Mouse (Mus musculus) heart, embryonic 16.5 days (tissue): ENCODE data around the gene Iqsec1. TPM values are rescaled to one million over a fixed set of nuclear protein-coding genes. Genes with fewer than 3 reads are reported as not detected.

Experiments used
- ATAC-seq: fragments of 200-750 bp; cut with Nextera tagmentation; replicated peaks from 2 replicates; pipeline ENCODE4 v1.8.0; 2017; ENCODE audit warnings: moderate number of reproducible peaks; ENCODE audit not compliant: insufficient read depth, low FRiP score; ENCODE audit errors: extremely low read depth
- H3K27ac ChIP-seq: fragments of 300-500 bp; sonication (generic); 2 replicates; pipeline ENCODE4 v1.5.1; 2014; ENCODE audit warnings: mild to moderate bottlenecking, low read length, control low read depth, moderate library complexity
- H3K27me3 ChIP-seq: fragments of 300-500 bp; sonication (generic); 2 replicates; pipeline ENCODE4 v1.6.1; 2014; ENCODE audit warnings: low read length, mixed read lengths; ENCODE audit not compliant: control insufficient read depth, insufficient read depth
- H3K36me3 ChIP-seq: fragments of 300-500 bp; sonication (generic); 2 replicates; pipeline ENCODE4 v1.6.1; 2014; ENCODE audit not compliant: control insufficient read depth, insufficient read depth
- H3K4me1 ChIP-seq: fragments of 300-500 bp; sonication (generic); 2 replicates; pipeline ENCODE4 v1.6.1; 2014; ENCODE audit warnings: low read length, mixed read lengths; ENCODE audit not compliant: control insufficient read depth, insufficient read depth
- H3K4me2 ChIP-seq: fragments of 300-500 bp; sonication (generic); 2 replicates; pipeline ENCODE4 v1.6.1; 2014; ENCODE audit warnings: low read depth, mild to moderate bottlenecking, control low read depth, low read length
- H3K4me3 ChIP-seq: fragments of 300-500 bp; sonication (generic); 2 replicates; pipeline ENCODE4 v1.5.1; 2014; ENCODE audit warnings: mild to moderate bottlenecking, control low read depth, low read length
- H3K9ac ChIP-seq: fragments of 300-500 bp; sonication (generic); 2 replicates; pipeline ENCODE4 v1.6.1; 2014; ENCODE audit warnings: low read length, control low read depth
- H3K9me3 ChIP-seq: fragments of 300-500 bp; sonication (generic); replicated peaks from 2 replicates; pipeline ENCODE4 v1.6.1; 2016; ENCODE audit warnings: low read length; ENCODE audit not compliant: control insufficient read depth
- WGBS: fragments of 180-500 bp; shearing (Covaris S2); extraction: QIAGEN DNeasy Blood & Tissue Kit; methylation state at CpG from one replicate; pipeline ENCODE4 v1.1.7; 2014; 5-methylcytosine and 5-hydroxymethylcytosine counted together
- polyA plus RNA-seq: library from polyadenylated mRNA; unstranded; fragments of >200 nt; fragmentation: Nextera tagmentation; extraction: Ambion mirVana; gene quantifications from 2 replicates; pipeline ENCODE4 v1.2.1, GENCODE M21; 2015

Iqsec1 gene
- polyA plus RNA-seq, 1 experiment from 2014 or later: 13.7 TPM

GRCm38 (mm10) chr6:90848068-90848467, 140.4 kb downstream of the Iqsec1 start:
- Histone ChIP-seq H3K4me2 (no peak overlapping the region), H3K27me3 (no peaks in the 10 kb centered on the region), H3K9me3 (no peaks in the 10 kb centered on the region; the same call in 1 of the 2 replicates), H3K4me1 (peaks cover 3% of the 10 kb centered on the region; the same call in 1 of the 2 replicates), H3K9ac (no peak overlapping the region), H3K36me3 (no peaks in the 10 kb centered on the region), H3K27ac (no peak overlapping the region), H3K4me3 (no peak overlapping the region)
- WGBS: 68% methylated on average over 1 of the region's 1 CpGs
- no peak for ATAC-seq

GRCm38 (mm10) chr6:90847523-90847922, 141.0 kb downstream of the Iqsec1 start:
- Histone ChIP-seq H3K9ac (no peak overlapping the region), H3K4me3 (no peak overlapping the region), H3K27ac (no peak overlapping the region), H3K4me2 (no peak overlapping the region), H3K27me3 (no peaks in the 10 kb centered on the region), H3K4me1 (peaks cover 3% of the 10 kb centered on the region; the same call in 1 of the 2 replicates), H3K9me3 (no peaks in the 10 kb centered on the region; the same call in 1 of the 2 replicates), H3K36me3 (no peaks in the 10 kb centered on the region)
- ATAC-seq: no peak
- 58% methylated on average over 2 of the region's 2 CpGs for WGBS

GRCm38 (mm10) chr6:90839972-90840371, 148.5 kb downstream of the Iqsec1 start:
- Histone ChIP-seq H3K4me3 (no peak overlapping the region), H3K4me2 (no peak overlapping the region), H3K9ac (no peak overlapping the region), H3K36me3 (no peaks in the 10 kb centered on the region), H3K27me3 (no peaks in the 10 kb centered on the region), H3K4me1 (peaks cover 6% of the 10 kb centered on the region; the same call in 1 of the 2 replicates), H3K27ac (no peak overlapping the region), H3K9me3 (no peaks in the 10 kb centered on the region; the same call in 1 of the 2 replicates)
- WGBS: 82% methylated on average over 2 of the region's 2 CpGs
- ATAC-seq: no peak

DNA sequence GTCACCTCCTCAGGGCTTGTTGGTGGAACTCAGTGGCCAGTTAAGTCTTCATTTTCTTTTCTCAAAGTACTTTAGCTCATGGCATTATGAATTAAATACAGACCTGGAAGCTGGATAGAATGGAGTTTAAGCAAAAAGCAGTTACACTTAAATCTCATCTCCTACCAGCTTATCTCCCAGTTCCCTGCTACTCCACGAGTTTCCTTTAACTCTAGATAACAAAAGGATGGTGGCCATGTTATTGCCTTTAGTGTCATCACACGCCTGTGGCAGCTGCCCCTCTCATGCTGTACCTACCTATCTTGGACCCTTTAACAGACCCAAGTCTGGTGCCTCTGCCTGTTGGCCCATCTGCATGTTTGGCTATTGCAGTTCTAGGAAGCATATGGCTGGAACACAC, 151.7 kb downstream of the Iqsec1 start:
- Histone ChIP-seq H3K27me3 (no peaks in the 10 kb centered on the region), H3K4me3 (no peak overlapping the region), H3K9me3 (no peaks in the 10 kb centered on the region), H3K9ac (no peak overlapping the region), H3K4me2 (no peak overlapping the region), H3K4me1 (peaks cover 6% of the 10 kb centered on the region; the same call in 1 of the 2 replicates), H3K27ac (no peak overlapping the region), H3K36me3 (no peaks in the 10 kb centered on the region)
- 38% methylated on average over 2 of the region's 2 CpGs for WGBS
- no peak for ATAC-seq

DNA sequence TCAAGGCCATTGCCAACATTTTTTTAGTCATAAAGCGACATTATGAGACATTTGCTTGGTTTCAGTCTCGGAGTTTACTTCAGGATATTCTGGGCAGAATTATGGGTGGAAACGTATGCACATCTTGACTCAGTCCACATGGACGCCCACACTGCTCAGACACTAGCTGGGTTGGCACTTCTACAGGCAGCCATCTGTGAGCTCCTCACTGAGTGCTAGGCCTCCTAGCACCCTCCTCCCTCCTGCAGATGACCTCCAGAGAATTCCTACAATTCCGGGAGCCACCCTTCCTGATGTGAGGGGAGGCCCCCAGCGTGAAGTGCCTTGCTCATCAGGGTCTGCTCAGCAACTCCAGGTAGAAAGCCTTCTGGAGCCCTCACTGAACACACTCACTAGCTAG, 158.9 kb downstream of the Iqsec1 start:
- H3K4me1 ChIP-seq: 0 out of 2 replicates have a peak, but pooled peaks cover 2% of the 10 kb centered on the region
- no peak overlapping the region for H3K9ac ChIP-seq
- H3K36me3 ChIP-seq: no peaks in the 10 kb centered on the region
- no peak overlapping the region for H3K4me3 ChIP-seq
- WGBS: 78% methylated on average over 6 of the region's 6 CpGs
- H3K4me2 ChIP-seq: no peak overlapping the region
- no peak for ATAC-seq
- no peaks in the 10 kb centered on the region for H3K9me3 ChIP-seq
- H3K27me3 ChIP-seq: no peaks in the 10 kb centered on the region
- H3K27ac ChIP-seq: no peak overlapping the region

- Histone ChIP-seq H3K27ac (no peak overlapping the region), H3K4me3 (no peak overlapping the region), H3K4me1 (0 out of 2 replicates have a peak, but pooled peaks cover 2% of the 10 kb centered on the region), H3K4me2 (no peak overlapping the region), H3K27me3 (no peaks in the 10 kb centered on the region), H3K9me3 (no peaks in the 10 kb centered on the region), H3K9ac (no peak overlapping the region), H3K36me3 (no peaks in the 10 kb centered on the region)
- ATAC-seq: no peak
- WGBS: 64% methylated on average over 2 of the region's 2 CpGs
Measured at GRCm38 (mm10) chr6:90825063-90825462, 163.4 kb downstream of the Iqsec1 start.

- 44% methylated on average over 4 of the region's 4 CpGs for WGBS
- peaks cover 9% of the 10 kb centered on the region for H3K4me1 ChIP-seq
- H3K4me2 ChIP-seq: no peak overlapping the region
- no peaks in the 10 kb centered on the region for H3K27me3 ChIP-seq
- H3K4me3 ChIP-seq: no peak overlapping the region
- no peak overlapping the region for H3K9ac ChIP-seq
- no peak for ATAC-seq
- no peaks in the 10 kb centered on the region for H3K36me3 ChIP-seq
- no peaks in the 10 kb centered on the region for H3K9me3 ChIP-seq
- H3K27ac ChIP-seq: no peak overlapping the region
Measured at GRCm38 (mm10) chr6:90823322-90823721, 165.2 kb downstream of the Iqsec1 start.

- Histone ChIP-seq H3K9ac (no peak overlapping the region), H3K4me3 (no peak overlapping the region), H3K4me1 (peaks cover 9% of the 10 kb centered on the region), H3K27me3 (no peaks in the 10 kb centered on the region), H3K4me2 (no peak overlapping the region), H3K9me3 (no peaks in the 10 kb centered on the region), H3K27ac (no peak overlapping the region), H3K36me3 (no peaks in the 10 kb centered on the region)
- WGBS: 69% methylated on average over 4 of the region's 4 CpGs
- ATAC-seq: no peak
Measured at GRCm38 (mm10) chr6:90821916-90822602, 166.4 kb downstream of the Iqsec1 start.

DNA sequence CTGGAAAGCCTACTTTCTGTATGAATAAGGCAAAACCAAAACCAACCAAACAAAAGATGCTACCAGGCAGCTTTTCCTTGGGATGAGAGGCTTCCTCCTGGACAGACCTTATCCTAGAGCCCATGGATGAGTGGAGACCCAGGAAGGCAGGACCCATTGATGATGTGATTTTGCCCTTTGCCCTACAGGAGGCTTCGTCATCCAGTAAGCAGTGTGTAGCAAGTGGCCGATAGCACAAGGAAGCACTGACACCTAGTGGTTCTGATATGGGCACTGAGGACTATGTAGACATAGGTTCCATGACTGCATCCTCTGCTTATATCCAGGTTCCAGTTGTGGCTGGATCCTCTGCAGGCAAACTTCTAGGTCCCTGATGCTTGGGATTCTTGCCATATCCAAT, 168.6 kb downstream of the Iqsec1 start:
- ATAC-seq: peak; percentile 28; the same call in 1 of the 2 replicates
- Histone ChIP-seq H3K4me3 (no peak overlapping the region), H3K4me1 (peaks cover 11% of the 10 kb centered on the region), H3K36me3 (no peaks in the 10 kb centered on the region), H3K4me2 (no peak overlapping the region), H3K9me3 (no peaks in the 10 kb centered on the region), H3K27ac (no peak overlapping the region), H3K27me3 (no peaks in the 10 kb centered on the region), H3K9ac (no peak overlapping the region)
- WGBS: 52% methylated on average over 2 of the region's 2 CpGs
